Mouse (Mus musculus) stomach, embryonic 16.5 days (tissue): ENCODE data around the gene Bmp10. TPM values are rescaled to one million over a fixed set of nuclear protein-coding genes. Genes with fewer than 3 reads are reported as not detected.

ENCODE experiments used
- polyA plus RNA-seq: library from polyadenylated mRNA; unstranded; fragments of >200 nt; fragmentation: Nextera tagmentation; extraction: Ambion mirVana; gene quantifications from 2 replicates; pipeline ENCODE4 v1.2.1, GENCODE M21; 2015

Bmp10 gene
- polyA plus RNA-seq, 1 experiment from 2014 or later: not detected

Other genes with a start within 250 kb of the Bmp10 start
- gene Antxr1, start 93.2 kb upstream of the Bmp10 start, polyA plus RNA-seq: 7.8 and 8.0 TPM in 2 replicates
- gene Gkn1, start 78.1 kb upstream of the Bmp10 start, polyA plus RNA-seq: 6.3 and 21.0 TPM in 2 replicates
- 9.3 and 29.6 TPM in 2 replicates for gene Gkn2, start 55.6 kb upstream of the Bmp10 start, polyA plus RNA-seq
- 8.3 and 14.5 TPM in 2 replicates for gene Gkn3, start 40.1 kb upstream of the Bmp10 start, polyA plus RNA-seq
- gene Arhgap25, start 104.3 kb downstream of the Bmp10 start, polyA plus RNA-seq: 6.4 and 8.2 TPM in 2 replicates
- gene Prokr1, start 161.7 kb downstream of the Bmp10 start, polyA plus RNA-seq: 3.2 and 3.3 TPM in 2 replicates
- gene Aplf, start 243.2 kb downstream of the Bmp10 start, polyA plus RNA-seq: 14.2 and 15.5 TPM in 2 replicates